Mouse (Mus musculus) midbrain, embryonic 16.5 days (tissue): ENCODE data around the gene Fbxw5. TPM values are rescaled to one million over a fixed set of nuclear protein-coding genes. Genes with fewer than 3 reads are reported as not detected.

ENCODE experiments used
- ATAC-seq: fragments of 200-750 bp; cut with Nextera tagmentation; 2 replicates; pipeline ENCODE4 v1.8.0; 2017; ENCODE audit warnings: moderate TSS enrichment
- H3K27ac ChIP-seq: fragments of 300-500 bp; sonication (generic); 2 replicates; pipeline ENCODE4 v1.5.1; 2014; ENCODE audit warnings: mild to moderate bottlenecking, low read length, mixed read lengths
- H3K27me3 ChIP-seq: fragments of 300-500 bp; sonication (generic); 2 replicates; pipeline ENCODE4 v1.6.1; 2014; ENCODE audit warnings: low read depth, low read length, mixed read lengths; ENCODE audit not compliant: control insufficient read depth, insufficient read depth
- H3K36me3 ChIP-seq: fragments of 300-500 bp; sonication (generic); 2 replicates; pipeline ENCODE4 v1.6.1; 2014; ENCODE audit warnings: mild to moderate bottlenecking, low read length, moderate library complexity, mixed read lengths; ENCODE audit not compliant: control insufficient read depth, insufficient read depth
- H3K4me1 ChIP-seq: fragments of 300-500 bp; sonication (generic); 2 replicates; pipeline ENCODE4 v1.6.1; 2014; ENCODE audit warnings: mild to moderate bottlenecking, low read length, mixed read lengths; ENCODE audit not compliant: control insufficient read depth, insufficient read depth
- H3K4me2 ChIP-seq: fragments of 300-500 bp; sonication (generic); 2 replicates; pipeline ENCODE4 v1.6.1; 2014; ENCODE audit warnings: mild to moderate bottlenecking, low read length, mixed read lengths
- H3K4me3 ChIP-seq: fragments of 300-500 bp; sonication (generic); 2 replicates; pipeline ENCODE4 v1.5.1; 2014; ENCODE audit warnings: low read depth, mild to moderate bottlenecking, low read length, moderate library complexity, mixed read lengths
- H3K9ac ChIP-seq: fragments of 300-500 bp; sonication (generic); 2 replicates; pipeline ENCODE4 v1.6.1; 2014; ENCODE audit warnings: low read depth, low read length, mixed read lengths
- H3K9me3 ChIP-seq: fragments of 300-500 bp; sonication (generic); replicated peaks from 2 replicates; pipeline ENCODE4 v1.6.1; 2014; ENCODE audit warnings: mild to moderate bottlenecking, low read length, mixed read lengths; ENCODE audit not compliant: control insufficient read depth, poor library complexity, severe bottlenecking
- WGBS: fragments of 180-500 bp; shearing (Covaris S2); extraction: QIAGEN DNeasy Blood & Tissue Kit; methylation state at CpG from one replicate; pipeline ENCODE4 v1.1.7; 2014; 5-methylcytosine and 5-hydroxymethylcytosine counted together
- polyA plus RNA-seq: library from polyadenylated mRNA; unstranded; fragments of >200 nt; fragmentation: Nextera tagmentation; extraction: Ambion mirVana; gene quantifications from 2 replicates; pipeline ENCODE4 v1.2.1, GENCODE M21; 2015

Gene Fbxw5
- polyA plus RNA-seq, 1 experiment from 2014 or later, result 137 TPM

- peak within 1 kb of the TSS; percentile 59 for H3K4me3 ChIP-seq
- peak within 1 kb of the TSS; percentile 98 for H3K4me2 ChIP-seq
- no peaks in the 10 kb centered on the region for H3K27me3 ChIP-seq
- H3K9ac ChIP-seq, result peak within 1 kb of the TSS; percentile 85
- peak; percentile 92 for ATAC-seq
- peak within 1 kb of the TSS; percentile 91 for H3K27ac ChIP-seq
- H3K36me3 ChIP-seq, result peaks cover 18% of the 10 kb centered on the region
- under 1% methylated on average over 48 of the region's 48 CpGs for WGBS
- no peaks in the 10 kb centered on the region for H3K9me3 ChIP-seq
- H3K4me1 ChIP-seq, result peaks cover 22% of the 10 kb centered on the region
These were observed 39.8 kb upstream of the Fbxw5 start, which contains the start of gene Paxx for GRCm38 (mm10) chr2:25460551-25461309. TSS of gene Paxx (minus strand) at chr2:25461094.

GRCm38 (mm10) chr2:25461407-25461806, 39.1 kb upstream of the Fbxw5 start:
- peak overlapping the region; percentile 91 for H3K27ac ChIP-seq
- H3K36me3 ChIP-seq, result peaks cover 18% of the 10 kb centered on the region
- peak overlapping the region; percentile 59 for H3K4me3 ChIP-seq
- H3K9me3 ChIP-seq, result no peaks in the 10 kb centered on the region
- 24% methylated on average over 3 of the region's 3 CpGs for WGBS
- H3K4me2 ChIP-seq, result peak overlapping the region; percentile 98
- ATAC-seq, result peak; percentile 12
- peaks cover 22% of the 10 kb centered on the region for H3K4me1 ChIP-seq
- peak overlapping the region; percentile 85 for H3K9ac ChIP-seq
- H3K27me3 ChIP-seq, result no peaks in the 10 kb centered on the region

GRCm38 (mm10) chr2:25463630-25464029, 36.9 kb upstream of the Fbxw5 start:
- ATAC-seq, result no peak
- peaks cover 22% of the 10 kb centered on the region for H3K4me1 ChIP-seq
- 92% methylated on average over 3 of the region's 3 CpGs for WGBS

GRCm38 (mm10) chr2:25465256-25465655, 35.3 kb upstream of the Fbxw5 start:
- Histone ChIP-seq H3K4me2 (no peak overlapping the region), H3K9me3 (no peaks in the 10 kb centered on the region), H3K27me3 (no peaks in the 10 kb centered on the region), H3K36me3 (no peaks in the 10 kb centered on the region), H3K4me1 (peaks cover 6% of the 10 kb centered on the region), H3K27ac (no peak overlapping the region), H3K4me3 (no peak overlapping the region), H3K9ac (no peak overlapping the region)
- 92% methylated on average over 2 of the region's 2 CpGs for WGBS
- ATAC-seq, result no peak

More at GRCm38 (mm10) chr2:25463630-25464029, 36.9 kb upstream of the Fbxw5 start:
- Histone ChIP-seq H3K27ac (no peak overlapping the region), H3K9ac (no peak overlapping the region), H3K36me3 (peaks cover 9% of the 10 kb centered on the region), H3K4me2 (no peak overlapping the region), H3K27me3 (no peaks in the 10 kb centered on the region), H3K4me3 (no peak overlapping the region), H3K9me3 (no peaks in the 10 kb centered on the region)

GRCm38 (mm10) chr2:25465816-25466635, 34.5 kb upstream of the Fbxw5 start:
- WGBS, result 42% methylated on average over 10 of the region's 10 CpGs
- Histone ChIP-seq H3K27me3 (no peaks in the 10 kb centered on the region), H3K4me3 (no peak overlapping the region), H3K4me2 (no peak overlapping the region), H3K36me3 (no peaks in the 10 kb centered on the region), H3K4me1 (peaks cover 6% of the 10 kb centered on the region), H3K27ac (0 out of 2 replicates have a peak overlapping the region, but pooled peaks have one; percentile 17), H3K9ac (0 out of 2 replicates have a peak overlapping the region, but pooled peaks have one; percentile 5), H3K9me3 (no peaks in the 10 kb centered on the region)
- no peak for ATAC-seq

- no peak for ATAC-seq
- Histone ChIP-seq H3K27me3 (no peaks in the 10 kb centered on the region), H3K4me1 (no peaks in the 10 kb centered on the region), H3K4me3 (no peak overlapping the region), H3K9me3 (no peaks in the 10 kb centered on the region), H3K27ac (no peak overlapping the region), H3K4me2 (no peak overlapping the region), H3K9ac (no peak overlapping the region), H3K36me3 (no peaks in the 10 kb centered on the region)
- 73% methylated on average over 14 of the region's 14 CpGs for WGBS
These were observed 32.8 kb upstream of the Fbxw5 start for GRCm38 (mm10) chr2:25467606-25468303.

- H3K9me3 ChIP-seq, result no peaks in the 10 kb centered on the region
- 72% methylated on average over 10 of the region's 10 CpGs for WGBS
- no peak overlapping the region for H3K4me2 ChIP-seq
- H3K4me1 ChIP-seq, result no peaks in the 10 kb centered on the region
- H3K4me3 ChIP-seq, result no peak overlapping the region
- no peaks in the 10 kb centered on the region for H3K27me3 ChIP-seq
- no peak overlapping the region for H3K9ac ChIP-seq
- ATAC-seq, result peak; percentile 41
- H3K27ac ChIP-seq, result 0 out of 2 replicates have a peak overlapping the region, but pooled peaks have one; percentile 15
- H3K36me3 ChIP-seq, result no peaks in the 10 kb centered on the region
These were observed 31.3 kb upstream of the Fbxw5 start for GRCm38 (mm10) chr2:25468962-25469915.

GRCm38 (mm10) chr2:25469969-25470368, 30.6 kb upstream of the Fbxw5 start, which contains the start of gene Ptgds:
TSS of gene Ptgds (minus strand) at chr2:25470046.
- Histone ChIP-seq H3K27ac (0 out of 2 replicates have a peak within 1 kb of the TSS, but pooled peaks have one; percentile 15), H3K4me1 (no peaks in the 10 kb centered on the region), H3K9me3 (no peaks in the 10 kb centered on the region), H3K4me2 (no peak within 1 kb of the TSS), H3K4me3 (no peak within 1 kb of the TSS), H3K36me3 (no peaks in the 10 kb centered on the region), H3K27me3 (no peaks in the 10 kb centered on the region), H3K9ac (no peak within 1 kb of the TSS)
- ATAC-seq, result no peak
- 68% methylated on average over 6 of the region's 6 CpGs for WGBS
